Mouse (Mus musculus): ENCODE results near the gene Cyb561d2.

Gene Cyb561d2

DNA sequence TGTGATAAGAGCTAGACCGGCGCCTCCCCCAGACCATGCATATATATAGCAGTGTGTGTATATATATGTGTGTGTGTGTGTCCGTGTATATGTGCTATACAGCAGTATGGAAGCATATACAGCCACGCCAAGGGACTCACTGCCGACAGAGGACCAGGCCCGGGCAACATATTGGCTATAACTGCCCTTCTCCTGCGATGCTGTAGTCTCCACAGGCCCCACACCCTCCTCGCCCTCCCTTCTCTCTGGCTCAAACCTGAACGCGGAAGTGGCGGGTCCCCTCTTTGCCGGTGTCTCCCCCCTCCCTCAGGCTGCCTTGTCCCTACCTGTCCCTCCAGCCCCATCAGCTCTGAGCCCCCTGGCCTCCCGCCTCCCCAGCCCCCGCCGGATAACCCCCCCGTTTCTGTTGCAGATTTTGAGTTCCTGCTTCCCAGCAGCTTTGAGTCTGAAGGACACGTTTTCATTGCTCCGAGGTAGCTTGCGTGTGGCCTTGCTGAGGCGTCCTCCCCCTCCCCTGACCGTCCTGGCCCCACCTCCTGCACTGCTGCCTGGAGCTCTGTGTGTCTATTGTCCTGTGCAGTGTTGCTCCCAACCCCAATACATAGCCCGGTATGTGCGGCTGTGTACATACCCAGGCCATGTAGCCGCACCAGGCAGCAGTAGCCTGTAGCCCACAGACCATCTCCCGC lies 20.1 kb downstream of the Cyb561d2 start:
- no peak for DNase-seq (ENCODE audit: low spot score)

DNA sequence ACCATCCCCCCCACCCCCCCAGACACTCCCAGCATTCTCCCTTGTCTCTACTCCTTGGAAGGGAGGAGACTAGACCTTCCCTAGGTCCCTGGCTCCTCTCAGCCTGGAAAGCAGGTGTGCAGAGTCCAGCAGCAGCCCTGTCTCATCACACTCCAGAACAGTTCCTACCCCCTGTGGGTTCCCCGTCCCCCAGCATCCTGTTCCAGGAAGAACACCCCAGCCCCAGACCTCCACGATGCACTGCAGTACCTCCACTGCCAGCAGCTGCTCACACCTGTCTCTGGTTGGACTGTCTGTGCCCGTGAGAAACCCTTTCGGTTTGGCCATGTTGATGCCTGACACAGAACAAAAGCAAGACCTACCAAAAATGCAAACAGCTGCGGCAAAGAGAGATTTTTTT lies 20.8 kb downstream of the Cyb561d2 start:
- DNase-seq (ENCODE audit: low spot score), result no peak

DNA sequence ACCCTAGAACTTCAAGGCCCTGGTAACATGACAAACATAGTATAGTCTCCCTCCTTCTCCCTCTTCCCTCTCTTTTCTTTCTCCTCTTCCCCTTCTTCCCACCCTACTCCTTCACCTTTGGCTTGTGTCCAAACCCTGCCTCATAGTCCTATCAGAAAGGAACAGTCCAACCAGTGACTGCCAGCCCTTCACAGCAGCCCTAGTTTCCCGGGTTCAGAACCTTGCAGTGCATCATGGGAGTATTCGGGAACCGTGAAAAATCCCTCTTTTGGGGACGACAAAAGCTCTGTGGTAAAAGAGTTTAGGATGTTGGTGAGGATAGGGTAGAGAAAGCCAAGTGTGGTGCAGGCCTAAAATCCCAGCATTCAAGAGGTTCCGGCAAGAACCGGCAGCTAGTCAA lies 21.7 kb downstream of the Cyb561d2 start:
- DNase-seq (ENCODE audit: low spot score), result no peak

DNA sequence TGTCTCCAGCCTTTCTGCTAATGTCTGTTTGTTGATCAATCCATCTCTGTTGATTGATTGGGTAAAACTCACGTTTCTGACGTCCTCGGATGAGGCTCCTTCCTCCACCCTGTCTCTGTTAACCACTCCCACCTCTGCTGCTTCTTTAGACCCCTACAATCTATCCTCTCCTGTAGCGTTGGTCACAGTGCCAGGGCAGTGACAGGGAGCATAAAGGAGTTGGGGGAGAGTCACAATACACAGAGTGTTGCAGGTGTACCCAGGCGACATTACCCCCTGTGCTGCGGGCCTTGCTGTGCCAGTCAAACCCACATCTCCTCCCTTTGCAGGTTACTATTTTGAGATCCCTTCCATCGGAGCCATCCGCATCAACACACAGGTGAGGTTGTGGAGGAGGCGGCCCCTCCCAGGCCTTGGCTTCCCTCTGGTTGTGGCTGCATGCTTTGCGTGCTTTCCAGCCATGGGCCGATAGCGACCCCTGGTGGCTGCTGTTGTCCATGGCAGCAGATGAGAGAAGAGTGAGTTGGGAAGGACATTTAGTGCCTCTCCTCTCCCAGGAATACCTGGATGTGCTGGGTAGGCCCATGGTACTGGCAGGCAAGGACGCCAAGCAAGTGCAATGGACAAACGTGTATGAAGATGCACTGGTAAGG lies 27.6 kb downstream of the Cyb561d2 start:
- DNase-seq (ENCODE audit: low spot score), result peak; percentile 71

DNA sequence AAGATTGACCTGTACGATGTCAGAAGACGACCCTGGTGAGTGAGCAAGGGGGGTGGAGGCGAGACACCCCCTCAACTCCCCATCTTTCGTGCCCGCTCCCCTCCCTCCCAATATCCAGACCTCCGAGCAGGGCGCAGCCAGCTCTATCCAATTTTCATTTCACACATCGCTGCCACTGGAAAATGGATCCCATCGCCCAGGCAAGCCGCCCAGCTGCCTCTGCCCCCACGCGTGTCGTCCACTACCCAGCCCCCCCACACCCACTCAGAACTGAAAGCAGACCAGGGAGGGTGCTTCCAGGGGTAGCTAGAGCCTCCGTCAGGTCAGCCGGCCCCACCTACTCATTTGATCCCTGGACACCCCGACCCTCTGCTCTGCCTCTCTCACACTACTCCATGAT lies 29.7 kb downstream of the Cyb561d2 start:
- DNase-seq (ENCODE audit: low spot score), result no peak

DNA sequence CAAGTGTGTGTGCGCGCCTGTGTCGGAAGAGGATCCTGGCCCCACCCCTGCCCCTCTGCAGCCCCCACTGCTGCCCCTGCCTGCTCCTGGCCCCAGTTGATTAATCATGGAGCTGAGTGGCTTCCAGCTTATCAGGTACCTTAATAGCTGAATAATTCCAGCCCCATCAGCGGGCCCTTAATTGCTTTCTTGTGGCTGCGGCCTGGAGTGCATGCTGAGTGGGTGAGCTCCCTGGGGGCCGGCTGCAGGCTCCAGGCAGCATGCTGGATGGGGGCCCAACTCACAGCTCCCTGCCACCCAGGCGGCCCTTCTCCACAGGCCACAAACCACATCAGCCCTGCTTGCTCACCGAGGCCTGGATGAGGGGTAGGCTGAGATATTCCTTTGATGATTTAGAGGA lies 30.6 kb downstream of the Cyb561d2 start:
- no peak for DNase-seq (ENCODE audit: low spot score)

DNA sequence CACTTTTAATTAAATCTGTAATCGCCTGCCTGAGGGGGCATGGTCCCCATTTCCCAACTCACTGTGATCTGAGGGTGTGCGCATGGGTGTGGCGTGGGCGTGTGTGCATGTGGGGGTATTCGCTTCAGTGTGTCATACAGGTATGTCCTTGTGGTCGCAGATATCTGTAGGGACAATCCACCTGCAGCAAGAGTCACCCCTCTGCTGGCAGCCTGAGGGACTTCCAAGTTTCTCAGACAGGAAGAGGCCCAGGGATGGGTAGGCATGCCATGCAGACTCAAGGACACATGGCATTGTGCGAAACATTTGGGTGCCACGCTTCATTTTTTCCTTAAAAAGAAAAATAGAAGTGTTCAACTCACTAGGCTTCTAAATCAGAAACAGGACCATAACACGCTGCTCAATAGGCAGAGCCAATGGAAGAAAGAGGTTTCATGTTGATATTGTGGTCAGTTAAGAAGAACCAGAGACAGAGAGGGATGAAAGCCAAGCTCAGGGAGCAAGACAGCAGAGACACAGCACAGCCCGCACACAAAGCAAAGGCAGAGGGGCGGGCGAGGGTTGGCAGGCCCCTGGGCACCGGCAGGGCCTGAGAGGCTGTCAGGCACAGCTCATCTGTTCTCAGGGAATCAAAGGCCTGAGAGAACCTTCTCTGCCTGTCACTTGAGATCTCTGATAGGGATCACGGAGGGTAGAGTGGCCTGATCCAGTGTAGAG lies 31.5 kb downstream of the Cyb561d2 start:
- DNase-seq (ENCODE audit: low spot score), result no peak

DNA sequence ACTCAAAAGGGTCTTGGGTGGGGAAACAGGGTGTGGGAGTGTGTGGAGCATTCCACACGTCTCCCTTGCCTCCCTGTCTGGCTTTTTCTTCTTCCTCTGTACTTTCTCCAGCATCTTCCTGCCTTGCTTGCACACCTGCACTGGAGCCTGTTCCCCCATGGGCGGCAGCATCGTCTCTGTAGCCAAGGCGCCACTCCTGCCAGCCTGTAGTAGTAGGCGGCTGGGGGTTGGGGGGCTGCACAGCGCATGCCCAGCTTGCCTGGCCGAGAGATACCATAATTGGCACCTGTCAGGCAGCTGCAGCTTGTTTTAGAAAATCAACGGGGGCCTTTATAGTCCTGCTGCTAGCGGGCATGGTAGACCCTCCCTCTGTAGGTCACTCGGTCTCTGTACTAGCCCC lies 33.7 kb downstream of the Cyb561d2 start:
- peak; percentile 20 for DNase-seq (ENCODE audit: low spot score)

DNA sequence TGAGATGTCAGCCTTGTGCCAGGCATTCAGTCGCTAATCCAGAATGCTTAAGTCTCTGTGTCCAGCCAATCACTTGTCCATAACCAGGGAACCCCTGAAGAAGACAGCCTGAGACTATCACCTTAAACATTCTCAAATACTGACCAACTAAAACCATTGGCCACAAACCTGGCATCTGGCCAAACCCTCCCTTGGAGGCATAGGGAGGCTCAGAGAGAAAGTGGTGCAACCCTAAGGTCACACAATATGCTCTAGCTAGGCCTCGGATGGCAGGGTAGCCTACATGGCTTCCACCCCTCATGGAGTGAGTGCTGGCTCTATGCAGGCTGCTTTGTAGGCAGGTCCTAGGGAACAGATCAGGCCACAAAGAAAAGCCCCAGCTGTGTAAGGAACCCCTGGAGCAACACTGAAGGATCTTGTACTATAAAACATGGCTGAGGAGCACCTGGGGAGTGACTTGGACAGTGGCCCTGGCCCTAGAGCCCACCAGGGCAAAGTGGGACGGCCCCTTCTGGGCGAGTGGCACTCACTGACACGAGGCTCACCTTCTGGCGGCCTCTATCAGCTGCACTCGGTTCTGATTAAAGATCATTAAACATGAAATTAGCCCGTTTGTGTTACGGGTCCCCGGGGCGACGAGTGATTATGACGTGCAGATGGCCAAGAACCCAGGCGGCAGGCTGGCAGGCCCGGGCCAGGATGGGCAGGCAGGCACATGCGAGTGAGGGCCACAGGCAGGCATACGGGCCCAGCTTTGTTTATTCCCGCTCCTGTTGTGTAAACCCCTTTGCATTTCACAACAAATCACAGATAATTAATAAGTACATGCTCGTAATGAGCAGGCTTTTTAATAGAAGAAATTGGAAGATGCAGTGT lies 37.1 kb downstream of the Cyb561d2 start:
- DNase-seq (ENCODE audit: low spot score), result no peak

DNA sequence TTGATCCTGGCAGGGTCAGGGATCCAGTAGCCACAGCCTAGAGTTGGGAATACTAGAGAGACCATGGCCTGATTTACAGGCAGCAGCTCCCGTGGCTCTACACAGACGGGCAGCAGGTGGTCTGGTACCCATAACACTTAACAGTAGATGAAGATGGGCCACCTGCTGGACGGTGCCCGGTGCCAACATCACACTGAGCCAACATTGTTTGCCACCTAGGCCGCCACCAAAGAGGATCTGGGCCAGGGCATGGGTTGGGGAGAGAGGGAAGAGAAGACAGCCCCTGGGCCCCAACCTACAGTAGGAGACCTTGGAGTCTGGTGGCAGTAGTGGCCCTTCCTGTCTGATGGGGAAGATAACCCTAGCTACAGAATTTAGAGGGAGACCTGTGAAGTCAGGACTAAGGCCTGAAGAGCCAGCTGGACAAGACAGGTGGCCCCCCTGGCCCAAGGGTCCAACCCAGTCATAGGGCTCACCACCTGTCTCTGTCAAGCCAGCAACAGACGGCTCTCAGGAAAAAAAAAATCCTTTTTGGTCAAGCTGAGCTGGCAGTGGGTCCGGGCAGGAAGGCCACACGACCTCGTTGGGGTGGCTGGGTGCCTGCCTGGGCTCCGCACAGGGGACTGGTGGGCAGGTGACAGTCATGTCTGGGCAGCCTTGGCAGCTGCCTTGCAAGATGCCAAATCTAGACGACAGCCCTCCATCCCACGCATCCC lies 39.7 kb downstream of the Cyb561d2 start:
- no peak for DNase-seq (ENCODE audit: low spot score)

DNA sequence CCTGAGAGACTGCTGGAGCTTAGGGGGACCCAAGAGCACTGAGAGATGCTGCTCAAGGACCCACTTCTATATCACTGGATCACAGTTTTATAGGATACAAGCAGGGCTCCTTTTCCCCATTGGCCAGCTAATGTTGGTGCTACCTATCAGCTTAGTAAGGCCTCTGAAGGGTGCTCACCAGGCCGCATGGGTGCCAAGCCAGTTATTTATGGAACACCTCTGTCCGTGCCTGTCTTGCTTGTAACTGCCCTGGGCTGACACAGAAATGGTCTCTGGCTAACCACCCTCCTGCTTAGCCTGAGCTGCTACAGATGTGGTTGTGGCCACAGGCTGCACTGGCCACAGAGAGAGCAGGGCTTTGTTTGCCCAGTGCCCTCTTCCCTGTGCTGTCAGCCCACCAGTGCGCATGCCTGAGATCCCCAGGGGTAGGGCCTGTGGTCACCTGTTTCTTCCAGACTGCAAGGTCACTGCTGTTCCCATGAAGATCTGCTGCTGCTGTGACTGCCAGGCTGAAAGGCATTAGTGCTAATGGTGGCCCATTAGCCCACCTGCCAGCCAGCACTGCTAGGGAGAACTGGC lies 41.2 kb downstream of the Cyb561d2 start:
- no peak for DNase-seq (ENCODE audit: low spot score)

DNA sequence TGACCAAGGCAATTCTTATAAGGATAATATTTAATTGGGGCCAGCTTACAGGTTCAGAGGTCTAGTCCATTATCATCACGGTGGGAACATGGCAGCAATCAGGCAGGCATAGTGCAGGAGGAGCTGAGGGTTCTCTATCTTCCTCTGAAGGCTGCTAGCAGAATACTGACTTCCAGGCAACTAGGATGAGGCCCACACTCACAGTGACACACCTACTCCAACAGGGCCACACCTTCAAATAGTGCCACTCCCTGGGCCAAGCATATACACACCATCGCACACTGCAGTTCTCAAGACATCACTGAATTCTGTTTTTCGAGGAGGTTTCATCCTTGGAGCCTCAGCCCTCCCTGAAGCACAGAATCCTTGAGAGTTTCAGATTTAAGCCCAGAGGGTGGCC lies 45.6 kb downstream of the Cyb561d2 start:
- no peak for DNase-seq (ENCODE audit: low spot score)

DNA sequence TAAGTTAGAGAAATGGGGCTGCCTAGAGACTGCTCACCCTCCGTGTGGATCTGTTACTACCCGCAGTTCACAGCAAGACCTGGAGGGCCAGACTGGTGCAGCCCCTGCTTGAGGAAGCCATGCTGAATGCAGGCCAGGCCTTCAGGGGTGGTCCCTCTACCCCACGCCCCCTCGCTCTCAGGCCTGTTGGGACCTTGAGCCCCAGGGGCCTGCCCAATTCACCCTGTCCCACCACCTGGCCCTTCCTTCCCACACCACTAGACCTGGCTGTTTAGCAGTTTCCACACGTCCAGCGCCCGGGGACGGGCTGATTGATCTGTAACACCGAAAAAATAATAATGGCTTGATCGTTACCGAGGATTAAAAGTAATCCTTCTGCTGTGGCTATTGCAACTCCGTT lies 47.8 kb downstream of the Cyb561d2 start:
- DNase-seq (ENCODE audit: low spot score), result no peak

DNA sequence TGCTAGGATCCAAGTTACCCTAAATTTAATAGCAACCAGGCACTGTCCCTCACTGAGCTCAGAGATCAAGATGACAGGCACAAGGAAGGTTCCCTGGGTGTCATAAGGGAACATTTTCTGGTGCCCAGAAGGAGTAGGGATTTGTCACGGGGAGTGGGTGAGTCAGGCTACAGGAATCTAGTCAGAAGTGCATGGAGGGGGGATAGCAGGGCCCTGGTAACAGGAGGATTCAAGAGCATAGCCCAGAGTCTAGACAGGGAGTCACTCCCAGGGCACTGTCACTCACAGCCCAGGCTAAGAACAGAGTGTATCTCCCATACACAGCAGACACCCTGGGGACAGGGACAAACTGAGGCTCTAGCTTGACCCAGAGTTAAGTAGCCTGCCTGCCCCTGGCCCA lies 48.5 kb downstream of the Cyb561d2 start:
- no peak for DNase-seq (ENCODE audit: low spot score)

DNA sequence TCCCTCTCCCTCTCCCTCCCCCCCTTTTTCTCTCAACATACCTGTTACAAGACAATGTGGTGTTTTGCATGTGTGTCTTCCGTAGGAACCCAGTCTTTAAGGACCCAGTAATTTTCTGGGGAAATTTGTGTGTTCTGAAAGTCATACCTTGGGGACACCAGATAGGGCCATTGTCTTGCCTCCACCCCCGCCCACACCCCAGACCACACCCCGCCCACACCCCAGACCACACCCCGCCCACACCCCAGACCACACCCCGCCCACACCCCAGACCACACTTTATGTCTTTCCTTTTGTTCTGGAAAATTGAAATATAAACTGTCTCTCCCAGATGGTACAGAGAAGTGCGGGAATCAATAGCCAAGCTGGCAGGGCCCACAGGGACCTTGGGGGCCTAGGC lies 51.4 kb downstream of the Cyb561d2 start:
- no peak for DNase-seq (ENCODE audit: low spot score)

DNA sequence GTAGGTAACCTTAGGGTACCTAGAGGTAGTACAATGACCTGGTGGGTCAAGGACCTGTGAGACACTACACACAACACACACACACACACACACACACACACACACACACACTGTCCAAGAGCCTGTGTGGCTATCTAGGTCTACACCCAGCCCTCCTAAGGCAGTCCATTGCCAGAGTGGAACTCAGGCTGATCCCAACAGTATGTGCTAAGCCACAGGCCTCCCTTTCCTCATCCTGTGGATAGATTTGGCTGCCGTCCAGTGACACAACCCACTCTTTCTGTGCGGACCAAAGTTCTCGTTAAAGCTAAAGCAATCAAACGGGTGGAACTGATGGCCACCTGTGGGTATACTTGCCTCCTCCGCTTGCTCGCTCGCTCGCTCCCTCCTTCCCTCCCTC lies 51.8 kb downstream of the Cyb561d2 start:
- DNase-seq (ENCODE audit: low spot score), result no peak
